Mouse (Mus musculus) kidney, embryonic 16.5 days (tissue): ENCODE measurements around the gene Cmtm3. TPM values are rescaled to one million over a fixed set of nuclear protein-coding genes. Genes with fewer than 3 reads are reported as not detected.

Source experiments
- ATAC-seq: fragments of 200-750 bp; cut with Nextera tagmentation; 2 replicates; pipeline ENCODE4 v1.8.0; 2017; ENCODE audit warnings: moderate TSS enrichment; ENCODE audit not compliant: low FRiP score, low TSS enrichment
- H3K27ac ChIP-seq: fragments of 300-500 bp; sonication (generic); 2 replicates; pipeline ENCODE4 v1.5.1; 2014; ENCODE audit warnings: low read length
- H3K27me3 ChIP-seq: fragments of 300-500 bp; sonication (generic); 2 replicates; pipeline ENCODE4 v1.6.1; 2014; ENCODE audit warnings: low read length, control low read depth, mixed read lengths; ENCODE audit not compliant: insufficient read depth
- H3K36me3 ChIP-seq: fragments of 300-500 bp; sonication (generic); 2 replicates; pipeline ENCODE4 v1.6.1; 2014; ENCODE audit warnings: low read length, control low read depth, mixed read lengths; ENCODE audit not compliant: insufficient read depth
- H3K4me1 ChIP-seq: fragments of 300-500 bp; sonication (generic); 2 replicates; pipeline ENCODE4 v1.6.1; 2014; ENCODE audit warnings: low read length, control low read depth, mixed read lengths; ENCODE audit not compliant: insufficient read depth
- H3K4me2 ChIP-seq: fragments of 300-500 bp; sonication (generic); replicated peaks from 2 replicates; pipeline ENCODE4 v1.6.1; 2014; ENCODE audit warnings: low read depth, low read length
- H3K4me3 ChIP-seq: fragments of 300-500 bp; sonication (generic); 2 replicates; pipeline ENCODE4 v1.5.1; 2014; ENCODE audit warnings: mild to moderate bottlenecking, low read length
- H3K9ac ChIP-seq: fragments of 300-500 bp; sonication (generic); replicated peaks from 2 replicates; pipeline ENCODE4 v1.6.1; 2014; ENCODE audit warnings: low read length
- H3K9me3 ChIP-seq: fragments of 300-500 bp; sonication (generic); 2 replicates; pipeline ENCODE4 v1.6.1; 2016; ENCODE audit warnings: low read length, control low read depth
- WGBS: fragments of 180-500 bp; shearing (Covaris S2); extraction: QIAGEN DNeasy Blood & Tissue Kit; methylation state at CpG from one replicate; pipeline ENCODE4 v1.1.7; 2014; 5-methylcytosine and 5-hydroxymethylcytosine counted together
- polyA plus RNA-seq: library from polyadenylated mRNA; unstranded; fragments of >200 nt; fragmentation: Nextera tagmentation; extraction: Ambion mirVana; gene quantifications from 2 replicates; pipeline ENCODE4 v1.2.1, GENCODE M21; 2015

Cmtm3 gene
- polyA plus RNA-seq, 1 experiment from 2014 or later, result 172 TPM

GRCm38 (mm10) chr8:104387980-104388379 lies 48.8 kb downstream of the Cmtm3 start:
- WGBS, result 67% methylated on average over 2 of the region's 2 CpGs
- H3K4me2 ChIP-seq, result no peak overlapping the region
- ATAC-seq, result peak; percentile 65; the same call in 1 of the 2 replicates

GRCm38 (mm10) chr8:104390245-104390644 lies 51.0 kb downstream of the Cmtm3 start:
- H3K9ac ChIP-seq, result no peak overlapping the region
- H3K36me3 ChIP-seq, result no peaks in the 10 kb centered on the region
- no peak overlapping the region for H3K27ac ChIP-seq
- H3K27me3 ChIP-seq, result no peaks in the 10 kb centered on the region
- no peak overlapping the region for H3K4me3 ChIP-seq
- H3K4me1 ChIP-seq, result peaks cover 42% of the 10 kb centered on the region
- H3K4me2 ChIP-seq, result no peak overlapping the region
- WGBS, result 83% methylated on average over 8 of the region's 8 CpGs
- no peaks in the 10 kb centered on the region for H3K9me3 ChIP-seq
- ATAC-seq, result no peak

More at GRCm38 (mm10) chr8:104387980-104388379, 48.8 kb downstream of the Cmtm3 start:
- H3K9me3 ChIP-seq, result no peaks in the 10 kb centered on the region
- no peak overlapping the region for H3K4me3 ChIP-seq
- H3K36me3 ChIP-seq, result no peaks in the 10 kb centered on the region
- H3K4me1 ChIP-seq, result peaks cover 40% of the 10 kb centered on the region
- H3K27me3 ChIP-seq, result no peaks in the 10 kb centered on the region
- no peak overlapping the region for H3K9ac ChIP-seq
- no peak overlapping the region for H3K27ac ChIP-seq

GRCm38 (mm10) chr8:104393139-104393538 lies 53.9 kb downstream of the Cmtm3 start:
- no peak overlapping the region for H3K4me3 ChIP-seq
- 89% methylated on average over 7 of the region's 7 CpGs for WGBS

GRCm38 (mm10) chr8:104393767-104394166 lies 54.6 kb downstream of the Cmtm3 start:
- Histone ChIP-seq H3K27me3 (no peaks in the 10 kb centered on the region), H3K4me3 (peak overlapping the region; percentile 88), H3K27ac (peak overlapping the region; percentile 21; the same call in 1 of the 2 replicates), H3K4me2 (peak overlapping the region; percentile 91), H3K36me3 (no peaks in the 10 kb centered on the region), H3K4me1 (peaks cover 21% of the 10 kb centered on the region), H3K9ac (peak overlapping the region; percentile 89), H3K9me3 (peaks cover 5% of the 10 kb centered on the region; the same call in 1 of the 2 replicates)
- no peak for ATAC-seq
- WGBS, result 68% methylated on average over 6 of the region's 6 CpGs

More at GRCm38 (mm10) chr8:104393139-104393538, 53.9 kb downstream of the Cmtm3 start:
- Histone ChIP-seq H3K36me3 (no peaks in the 10 kb centered on the region), H3K9ac (no peak overlapping the region), H3K4me1 (peaks cover 22% of the 10 kb centered on the region), H3K9me3 (peaks cover 4% of the 10 kb centered on the region; the same call in 1 of the 2 replicates), H3K4me2 (peak overlapping the region; percentile 91; the same call in 1 of the 2 replicates), H3K27ac (no peak overlapping the region), H3K27me3 (no peaks in the 10 kb centered on the region)
- no peak for ATAC-seq

- H3K4me1 ChIP-seq, result peaks cover 21% of the 10 kb centered on the region
- peak overlapping the region; percentile 81 for H3K27ac ChIP-seq
- H3K9ac ChIP-seq, result peak overlapping the region; percentile 89
- H3K9me3 ChIP-seq, result peaks cover 5% of the 10 kb centered on the region; the same call in 1 of the 2 replicates
- WGBS, result 0% methylated on average over 48 of the region's 82 CpGs
- H3K4me2 ChIP-seq, result peak overlapping the region; percentile 91
- peak overlapping the region; percentile 88 for H3K4me3 ChIP-seq
- ATAC-seq, result peak; percentile 80
- H3K36me3 ChIP-seq, result no peaks in the 10 kb centered on the region
- no peaks in the 10 kb centered on the region for H3K27me3 ChIP-seq
Observed at GRCm38 (mm10) chr8:104394801-104395702, 55.8 kb downstream of the Cmtm3 start.

DNA sequence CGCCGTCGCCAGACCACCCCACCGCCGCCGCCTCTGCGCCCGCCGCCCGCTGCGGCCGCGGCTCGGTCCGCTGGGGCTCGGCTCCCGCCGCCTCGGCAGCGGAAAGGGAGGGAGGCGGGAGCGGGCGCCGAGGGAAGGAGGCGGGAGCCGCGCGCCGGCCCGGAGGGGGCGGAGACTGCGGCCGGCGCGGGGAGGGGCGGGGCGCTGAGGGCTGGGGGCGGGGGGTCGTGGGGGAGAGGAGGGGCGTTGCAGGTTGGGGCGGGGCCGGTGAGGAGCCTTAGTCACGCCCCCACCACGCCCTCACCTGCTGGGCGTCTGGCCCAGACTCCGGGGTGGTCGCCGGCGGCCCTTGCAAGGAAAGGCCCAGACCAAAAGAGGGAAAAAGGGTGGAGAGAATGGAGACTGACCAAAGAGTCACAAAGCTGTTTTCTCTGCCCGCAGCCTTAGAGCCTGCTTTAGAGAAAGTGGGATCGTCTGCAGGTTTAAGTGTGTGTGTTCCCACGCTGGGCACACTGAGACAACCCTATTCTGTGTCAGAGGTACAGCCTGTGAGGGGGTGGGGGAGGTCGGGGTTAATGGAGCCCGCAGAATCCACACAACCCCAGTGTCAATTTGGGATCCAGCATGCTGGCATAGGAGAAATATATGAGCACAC lies 56.6 kb downstream of the Cmtm3 start, which contains the start of gene Cmtm4:
Cmtm4 (minus strand) TSS at position 105 of the 655 bp plus-strand sequence.
- WGBS, result 3% methylated on average over 29 of the region's 54 CpGs
- peaks cover 21% of the 10 kb centered on the region for H3K4me1 ChIP-seq

More for the DNA sequence above, 56.6 kb downstream of the Cmtm3 start, which contains the start of gene Cmtm4:
- peaks cover 5% of the 10 kb centered on the region; the same call in 1 of the 2 replicates for H3K9me3 ChIP-seq
- peak within 1 kb of the TSS; percentile 88 for H3K4me3 ChIP-seq
- H3K27ac ChIP-seq, result peak within 1 kb of the TSS; percentile 81
- H3K27me3 ChIP-seq, result no peaks in the 10 kb centered on the region
- no peaks in the 10 kb centered on the region for H3K36me3 ChIP-seq
- peak within 1 kb of the TSS; percentile 91 for H3K4me2 ChIP-seq
- peak within 1 kb of the TSS; percentile 89 for H3K9ac ChIP-seq
- peak; percentile 85 for ATAC-seq

Other genes starting within 250 kb of the Cmtm3 start
- gene Cdh5, start 237.8 kb upstream of the Cmtm3 start, polyA plus RNA-seq, result 38.1 and 42.2 TPM in 2 replicates
- 2.3 and 2.5 TPM in 2 replicates for gene Bean1, start 169.0 kb upstream of the Cmtm3 start, polyA plus RNA-seq
- 21.6 and 25.5 TPM in 2 replicates for gene Tk2, start 90.9 kb upstream of the Cmtm3 start, polyA plus RNA-seq
- 40.0 and 46.7 TPM in 2 replicates for gene Cklf, start 88.5 kb upstream of the Cmtm3 start, polyA plus RNA-seq
- not detected in 2 replicates for gene Cmtm2a, start 46.2 kb upstream of the Cmtm3 start, polyA plus RNA-seq
- gene Gm45711, start 29.3 kb upstream of the Cmtm3 start, polyA plus RNA-seq, result not detected in 2 replicates
- not detected in 2 replicates for gene Cmtm1, start 29.3 kb upstream of the Cmtm3 start, polyA plus RNA-seq
- not detected in 2 replicates for gene Gm11020, start 17.8 kb upstream of the Cmtm3 start, polyA plus RNA-seq
- not detected in 2 replicates for gene Cmtm2b, start 17.2 kb upstream of the Cmtm3 start, polyA plus RNA-seq
- gene Cmtm4, start 56.4 kb downstream of the Cmtm3 start, polyA plus RNA-seq, result 3.4 and 3.6 TPM in 2 replicates
- gene Dync1li2, start 103.6 kb downstream of the Cmtm3 start, polyA plus RNA-seq, result 59.0 and 62.7 TPM in 2 replicates
- 0.36 and 0.44 TPM in 2 replicates for gene Terb1, start 170.5 kb downstream of the Cmtm3 start, polyA plus RNA-seq
- gene Nae1, start 195.2 kb downstream of the Cmtm3 start, polyA plus RNA-seq, result 98.6 and 99.2 TPM in 2 replicates
- 2.4 and 3.3 TPM in 2 replicates for gene Car7, start 195.3 kb downstream of the Cmtm3 start, polyA plus RNA-seq